Mouse (Mus musculus) stomach, postnatal 0 days (tissue): ENCODE results near the gene Mrps6.

Experiments
- CTCF ChIP-seq: IDR thresholded peaks from 2 replicates; pipeline ENCODE4 v1.5.1; 2016; ENCODE audit warnings: antibody characterized with exemption, low read depth, mild to moderate bottlenecking, moderate library complexity
- EP300 ChIP-seq: optimal IDR thresholded peaks from 2 replicates; pipeline ENCODE3; 2016; ENCODE audit warnings: antibody characterized with exemption

DNA sequence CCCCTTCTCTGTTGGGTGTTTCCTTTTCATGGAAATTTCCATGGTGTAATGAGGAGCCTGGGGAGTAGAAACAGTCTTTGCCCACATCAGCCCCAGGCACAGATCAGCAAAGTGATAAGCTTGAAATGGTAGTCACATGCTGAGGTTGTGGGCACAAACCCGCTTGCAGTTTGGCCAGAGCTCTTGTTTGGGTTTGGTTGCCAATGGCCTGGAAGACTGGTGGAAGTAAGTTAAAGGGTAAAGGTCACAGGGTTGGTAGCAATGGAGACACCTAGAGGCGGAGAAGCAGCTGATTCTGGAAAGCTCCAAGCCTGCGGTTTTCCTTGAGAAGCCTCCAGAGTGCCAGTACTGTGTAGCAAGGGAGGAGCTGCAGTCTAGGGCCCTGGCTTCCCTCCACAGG is 47.6 kb downstream of the Mrps6 start:
- no peak for TF ChIP-seq CTCF
- TF ChIP-seq EP300, result no peak
